9 mouse cellular contexts compared by ENCODE assay signal in the genomic region with DNA sequence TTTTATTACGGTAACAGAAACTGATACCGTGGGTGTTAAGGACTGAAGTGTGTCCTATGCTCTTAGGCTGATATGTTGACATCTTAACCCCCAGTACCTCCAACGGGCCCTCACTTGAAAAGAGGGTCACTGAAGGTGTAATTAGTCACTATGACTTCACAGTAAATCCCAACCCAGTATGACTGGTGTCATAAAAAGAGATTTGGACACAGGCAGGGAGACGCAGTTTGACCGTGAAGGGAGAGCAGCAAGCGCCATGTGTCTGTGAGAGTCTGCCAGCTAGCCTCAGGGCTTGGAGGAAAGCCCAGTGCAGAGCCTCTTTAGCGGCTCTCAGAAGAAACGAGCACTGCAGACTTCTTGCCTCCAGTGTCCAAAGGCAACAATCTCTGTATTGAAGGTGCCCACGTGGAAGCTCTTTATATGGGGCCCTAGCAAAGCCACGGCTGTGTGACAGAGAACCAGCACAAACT.
DNase-seq lines count a peak whose midpoint lies in the region; ATAC-seq lines count a peak whose summit lies in the region.
"Had no signal": no experiment of that assay in that cellular context is flagged by ENCODE, and none has a peak within 500 bp of the region (broad histone marks: within the 10 kb centered on the region; RNA-seq: fewer than 3 reads in every experiment).

No protein-coding gene starts in this region.

- no peak overlapping the region for H3K4me3 ChIP-seq in forebrain, embryonic 12.5 days (replicated peaks)
- no peak overlapping the region for H3K4me3 ChIP-seq in forebrain, embryonic 10.5 days
- H3K4me3 ChIP-seq in embryonic facial prominence, embryonic 15.5 days (replicated peaks) = no peak overlapping the region
- no peak overlapping the region for H3K4me3 ChIP-seq in neural tube, embryonic 14.5 days (ENCODE audit: low read depth, low read length)
- H3K4me3 ChIP-seq: midbrain, embryonic 12.5 days had no signal

- H3K27ac ChIP-seq in forebrain, embryonic 12.5 days = 0 out of 2 replicates have a peak overlapping the region, but pooled peaks have one; percentile 21
- no peak overlapping the region for H3K27ac ChIP-seq in forebrain, embryonic 10.5 days
- no peak overlapping the region for H3K27ac ChIP-seq in embryonic facial prominence, embryonic 15.5 days (replicated peaks)
- H3K27ac ChIP-seq in neural tube, embryonic 14.5 days (ENCODE audit: low read depth, low read length) = no peak overlapping the region
- H3K27ac ChIP-seq: midbrain, embryonic 12.5 days had no signal

- WGBS in forebrain, embryonic 12.5 days = 69% methylated on average over 10 of the region's 10 CpGs
- 76% methylated on average over 10 of the region's 10 CpGs for WGBS in forebrain, embryonic 10.5 days
- WGBS in embryonic facial prominence, embryonic 15.5 days = 29% methylated on average over 10 of the region's 10 CpGs
- WGBS in neural tube, embryonic 14.5 days = 44% methylated on average over 10 of the region's 10 CpGs

- no peaks in the 10 kb centered on the region for H3K9me3 ChIP-seq in forebrain, embryonic 12.5 days
- H3K9me3 ChIP-seq in forebrain, embryonic 10.5 days = no peaks in the 10 kb centered on the region
- no peaks in the 10 kb centered on the region for H3K9me3 ChIP-seq in embryonic facial prominence, embryonic 15.5 days (replicated peaks)
- H3K9me3 ChIP-seq in neural tube, embryonic 14.5 days (ENCODE audit: control insufficient read depth, low read length) = no peaks in the 10 kb centered on the region
- H3K9me3 ChIP-seq: midbrain, embryonic 12.5 days had no signal

- H3K36me3 ChIP-seq in forebrain, embryonic 12.5 days (replicated peaks) = no peaks in the 10 kb centered on the region
- H3K36me3 ChIP-seq in forebrain, embryonic 10.5 days (replicated peaks) = no peaks in the 10 kb centered on the region
- no peaks in the 10 kb centered on the region for H3K36me3 ChIP-seq in embryonic facial prominence, embryonic 15.5 days
- H3K36me3 ChIP-seq in neural tube, embryonic 14.5 days (ENCODE audit: control insufficient read depth, insufficient read depth, low read length) = no peaks in the 10 kb centered on the region
- H3K36me3 ChIP-seq: midbrain, embryonic 12.5 days had no signal

- no peak overlapping the region for H3K4me2 ChIP-seq in forebrain, embryonic 12.5 days
- peak overlapping the region; percentile 32 for H3K4me2 ChIP-seq in embryonic facial prominence, embryonic 15.5 days (replicated peaks)
- no peak overlapping the region for H3K4me2 ChIP-seq in neural tube, embryonic 14.5 days (ENCODE audit: low read depth, low read length)
- H3K4me2 ChIP-seq: midbrain, embryonic 12.5 days had no signal

- intact Hi-C loops in heart, postnatal 10 days (cut with DNase I) = loop anchor here (10.0 kb wide), 1 partner anchor 645 kb away; no protein-coding TSS in a partner anchor

- no peak for ATAC-seq in forebrain, embryonic 12.5 days (ENCODE audit: low FRiP score)
- ATAC-seq in embryonic facial prominence, embryonic 15.5 days (ENCODE audit: insufficient number of reproducible peaks, low FRiP score, low TSS enrichment, low read depth) = peak; percentile 72
- ATAC-seq in neural tube, embryonic 14.5 days (ENCODE audit: low read depth) = peak; percentile 79; the same call in 1 of the 2 replicates

- no peak for DNase-seq in forebrain, embryonic 10.5 days (ENCODE audit: extremely low spot score, low spot score)
- peak; percentile 74 for DNase-seq in adrenal gland, postnatal 10 days
- DNase-seq in heart, postnatal 10 days = peak; percentile 79 to 83
- peak; percentile 48 for DNase-seq in layer of hippocampus, adult 9-11 months
- DNase-seq in embryo, embryonic 10.5 days (ENCODE audit: low spot score) = no peak

- no peaks in the 10 kb centered on the region for H3K4me1 ChIP-seq in forebrain, embryonic 12.5 days
- no peaks in the 10 kb centered on the region for H3K4me1 ChIP-seq in forebrain, embryonic 10.5 days
- H3K4me1 ChIP-seq in embryonic facial prominence, embryonic 15.5 days = peaks cover 14% of the 10 kb centered on the region
- 0 out of 2 replicates have a peak, but pooled peaks cover 2% of the 10 kb centered on the region for H3K4me1 ChIP-seq in neural tube, embryonic 14.5 days (ENCODE audit: control insufficient read depth, insufficient read depth, low read length)

- no peaks in the 10 kb centered on the region for H3K27me3 ChIP-seq in forebrain, embryonic 12.5 days
- H3K27me3 ChIP-seq in forebrain, embryonic 10.5 days (ENCODE audit: poor library complexity, severe bottlenecking) = no peaks in the 10 kb centered on the region
- H3K27me3 ChIP-seq in embryonic facial prominence, embryonic 15.5 days = no peaks in the 10 kb centered on the region
- no peaks in the 10 kb centered on the region for H3K27me3 ChIP-seq in neural tube, embryonic 14.5 days (ENCODE audit: control insufficient read depth, insufficient read depth, low read length)
- H3K27me3 ChIP-seq: midbrain, embryonic 12.5 days had no signal

- H3K9ac ChIP-seq in forebrain, embryonic 12.5 days = no peak overlapping the region
- H3K9ac ChIP-seq in embryonic facial prominence, embryonic 15.5 days = no peak overlapping the region
- H3K9ac ChIP-seq in neural tube, embryonic 14.5 days (replicated peaks; ENCODE audit: low read depth, low read length) = no peak overlapping the region
- H3K9ac ChIP-seq: midbrain, embryonic 12.5 days had no signal

Comparison
In these comparisons a context has a peak if more than half of its experiments do, and no peak if none do; other contexts are left out.
1. DNase-seq: peak in adrenal gland, postnatal 10 days (single experiment), heart, postnatal 10 days (2 of 2) and layer of hippocampus, adult 9-11 months (single experiment); none in forebrain, embryonic 10.5 days (single experiment) and embryo, embryonic 10.5 days (single experiment).